Mouse (Mus musculus): ENCODE data around the gene Akna.

- no peak for TF ChIP-seq MAFK (IDR thresholded peaks at IDR 0.05; ENCODE audit: insufficient read depth, low read depth, low read length)
- no peak for TF ChIP-seq CHD2 (IDR thresholded peaks at IDR 0.05; ENCODE audit: low read depth, low read length)
- TF ChIP-seq HCFC1 (IDR thresholded peaks at IDR 0.05; ENCODE audit: borderline replicate concordance, insufficient read depth, low read length): no peak
- TF ChIP-seq ZNF384 (IDR thresholded peaks at IDR 0.05; ENCODE audit: low read depth, low read length): no peak
Measured at GRCm38 (mm10) chr4:63437968-63438367, 34.8 kb upstream of the Akna start.
